Mouse (Mus musculus): ENCODE measurements around the gene Slc6a11.

DNA sequence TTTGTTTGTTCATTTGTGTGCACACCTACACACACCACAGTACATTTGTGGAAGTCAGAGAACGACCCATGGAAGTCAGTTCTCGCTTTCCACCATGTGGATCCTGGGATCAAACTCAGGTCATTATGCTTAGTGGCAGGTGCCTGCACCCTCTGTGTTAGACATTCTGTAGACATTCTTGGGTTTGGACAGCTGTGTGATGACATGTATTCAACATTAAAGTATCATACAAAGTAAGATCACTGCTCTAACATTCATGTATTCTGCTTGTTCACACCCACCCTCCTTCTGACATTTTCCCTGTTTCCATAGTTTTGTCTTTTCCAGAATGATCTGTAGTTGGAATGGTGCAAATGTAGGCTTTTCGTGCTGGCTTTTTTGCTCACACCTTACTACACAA lies 73.5 kb downstream of the Slc6a11 start:
- no peak for TF ChIP-seq CTCF (IDR thresholded peaks at IDR 0.05; ENCODE audit: insufficient read depth, low read length)
- no peak for TF ChIP-seq POLR2A (IDR thresholded peaks at IDR 0.05; ENCODE audit: borderline replicate concordance, extremely low read depth, low read depth, low read length)

All from lung, adult 2 months (tissue).